Mouse (Mus musculus) neural tube, embryonic 13.5 days (tissue): ENCODE measurements at regions not wholly inside any gene's neighbourhood (a gene's known extent, or its start where the extent isn't known, plus 50 kb on each side); places are given as distances from the start of the nearest gene placed in this dataset.
"Not testable (repeated sequence)": the region's sequence is repeated elsewhere in the genome, so short reads cannot be mapped to it uniquely, and the experiment has no call there.

ENCODE experiments used
- ATAC-seq: fragments of 200-750 bp; cut with Nextera tagmentation; 2 replicates; pipeline ENCODE4 v1.8.0; 2017; ENCODE audit warnings: low read depth, mild to moderate bottlenecking, moderate TSS enrichment, moderate library complexity
- H3K27ac ChIP-seq: fragments of 300-500 bp; sonication (generic); replicated peaks from 2 replicates; pipeline ENCODE4 v1.5.1; 2015; ENCODE audit warnings: moderate library complexity, mild to moderate bottlenecking, inconsistent platforms
- H3K27me3 ChIP-seq: fragments of 300-500 bp; sonication (generic); 2 replicates; pipeline ENCODE4 v1.6.1; 2015; ENCODE audit warnings: mild to moderate bottlenecking, inconsistent platforms
- H3K36me3 ChIP-seq: fragments of 300-500 bp; sonication (generic); 2 replicates; pipeline ENCODE4 v1.6.1; 2015; ENCODE audit warnings: mild to moderate bottlenecking, inconsistent platforms
- H3K4me1 ChIP-seq: fragments of 300-500 bp; sonication (generic); replicated peaks from 2 replicates; pipeline ENCODE4 v1.6.1; 2015; ENCODE audit warnings: inconsistent platforms
- H3K4me2 ChIP-seq: fragments of 300-500 bp; sonication (generic); 2 replicates; pipeline ENCODE4 v1.6.1; 2015; ENCODE audit warnings: inconsistent platforms, mild to moderate bottlenecking, moderate library complexity
- H3K4me3 ChIP-seq: fragments of 300-500 bp; sonication (generic); 2 replicates; pipeline ENCODE4 v1.5.1; 2015; ENCODE audit warnings: mild to moderate bottlenecking, inconsistent platforms
- H3K9ac ChIP-seq: fragments of 300-500 bp; sonication (generic); 2 replicates; pipeline ENCODE4 v1.6.1; 2015; ENCODE audit warnings: moderate library complexity, mild to moderate bottlenecking, inconsistent platforms
- H3K9me3 ChIP-seq: fragments of 300-500 bp; sonication (generic); 2 replicates; pipeline ENCODE4 v1.6.1; 2016; ENCODE audit warnings: inconsistent platforms
- WGBS: fragments of 180-500 bp; shearing (Covaris S2); methylation state at CpG from one replicate; pipeline ENCODE4 v1.1.7; 2015; 5-methylcytosine and 5-hydroxymethylcytosine counted together

DNA sequence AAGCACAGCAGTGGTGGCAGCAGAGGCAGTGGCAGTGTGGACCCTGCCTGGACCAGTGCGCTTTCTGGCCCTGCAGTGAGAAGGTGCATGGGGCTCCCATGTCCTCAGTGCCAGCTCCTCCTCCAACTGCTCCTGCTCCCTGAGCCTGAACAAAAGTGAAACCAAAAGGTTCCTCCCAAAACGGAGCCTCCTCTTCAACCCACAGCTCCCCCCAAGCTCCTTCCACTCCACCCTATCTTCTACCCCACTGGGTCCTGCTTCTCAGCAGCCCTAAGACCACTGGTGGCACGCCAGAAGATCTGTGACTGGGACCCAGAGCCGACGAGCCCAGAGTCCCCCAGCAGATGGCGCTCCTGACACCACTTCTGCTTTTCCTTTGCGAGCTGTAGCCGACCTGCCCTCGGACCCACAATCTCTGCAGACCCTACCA is 63.5 kb upstream of the Fcho1 start:
- peak; percentile 81 for ATAC-seq
- H3K9ac ChIP-seq, H3K4me3 ChIP-seq, H3K4me1 ChIP-seq, H3K9me3 ChIP-seq, H3K27ac ChIP-seq, H3K36me3 ChIP-seq, H3K4me2 ChIP-seq, H3K27me3 ChIP-seq: not testable (repeated sequence)
- 19% methylated on average over 4 of the region's 9 CpGs for WGBS

DNA sequence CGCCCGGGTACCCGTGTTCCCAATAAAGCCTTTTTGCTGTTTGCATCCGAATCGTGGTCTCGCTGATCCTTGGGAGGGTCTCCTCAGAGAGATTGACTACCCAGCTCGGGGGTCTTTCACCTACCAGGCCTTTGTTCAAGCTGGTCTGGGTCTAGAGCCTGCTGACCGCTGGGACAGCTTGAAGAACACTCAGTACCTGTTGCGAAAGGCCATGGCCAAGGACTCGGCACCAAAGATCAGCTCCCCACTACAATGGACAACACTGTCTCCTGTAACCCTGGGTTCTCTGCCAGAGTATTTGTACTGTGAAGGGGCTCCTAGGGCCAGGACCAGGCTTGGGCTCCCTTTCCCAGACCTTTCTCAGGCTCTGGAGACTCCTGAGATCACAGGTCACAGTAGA is 55.1 kb upstream of the Fcho1 start:
- ATAC-seq, H3K27ac ChIP-seq, H3K9me3 ChIP-seq, H3K27me3 ChIP-seq, H3K4me3 ChIP-seq, H3K36me3 ChIP-seq, H3K9ac ChIP-seq, H3K4me1 ChIP-seq, H3K4me2 ChIP-seq: not testable (repeated sequence)
- 92% methylated on average over 10 of the region's 10 CpGs for WGBS

DNA sequence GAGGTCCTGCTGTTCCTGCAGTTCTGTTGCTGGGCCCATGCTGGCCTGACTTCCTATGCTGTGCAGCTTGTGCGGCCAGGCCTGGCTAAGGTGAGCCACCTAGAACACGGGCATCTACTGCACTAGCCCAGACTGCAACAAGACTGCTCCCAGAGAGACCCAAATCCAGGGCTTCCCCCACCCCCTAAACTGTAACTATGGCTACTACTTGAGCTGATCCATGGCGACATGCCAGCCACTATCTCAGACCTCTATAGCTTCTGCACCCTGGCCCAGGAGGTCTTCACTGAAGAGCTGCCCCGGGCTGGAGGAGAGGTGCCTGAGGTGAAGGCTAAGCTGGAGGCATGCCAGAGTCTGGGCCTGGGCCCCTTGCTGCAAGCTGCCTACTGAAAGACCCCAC is 54.3 kb upstream of the Fcho1 start:
- not testable (repeated sequence) for H3K9ac ChIP-seq, ATAC-seq, H3K4me2 ChIP-seq, H3K4me3 ChIP-seq, H3K36me3 ChIP-seq, H3K27me3 ChIP-seq, H3K4me1 ChIP-seq, H3K9me3 ChIP-seq, H3K27ac ChIP-seq
- 84% methylated on average over 4 of the region's 4 CpGs for WGBS

DNA sequence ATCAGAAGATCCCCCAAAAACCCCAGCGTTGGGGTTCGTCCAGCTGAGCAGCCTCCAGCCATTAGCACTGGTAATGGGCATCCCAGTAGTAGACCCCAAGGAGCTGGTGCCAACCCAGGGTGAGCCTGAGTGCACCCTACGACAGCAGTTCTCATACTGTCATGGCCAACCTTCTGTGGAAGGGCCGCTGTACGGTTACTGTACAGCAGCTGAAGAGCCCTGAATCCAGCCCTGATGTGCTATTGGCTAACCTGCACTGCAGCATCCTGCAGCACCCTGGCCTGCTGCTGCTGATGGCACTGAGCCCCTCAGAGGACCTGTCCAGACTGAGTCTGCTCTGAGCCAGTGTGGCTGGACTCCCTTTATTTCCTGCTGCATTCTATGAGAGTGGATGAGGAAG is 53.9 kb upstream of the Fcho1 start:
- WGBS: 93% methylated on average over 5 of the region's 5 CpGs
- not testable (repeated sequence) for H3K27ac ChIP-seq, H3K9ac ChIP-seq, H3K36me3 ChIP-seq, H3K4me1 ChIP-seq, H3K4me2 ChIP-seq, H3K9me3 ChIP-seq, H3K4me3 ChIP-seq, ATAC-seq, H3K27me3 ChIP-seq

DNA sequence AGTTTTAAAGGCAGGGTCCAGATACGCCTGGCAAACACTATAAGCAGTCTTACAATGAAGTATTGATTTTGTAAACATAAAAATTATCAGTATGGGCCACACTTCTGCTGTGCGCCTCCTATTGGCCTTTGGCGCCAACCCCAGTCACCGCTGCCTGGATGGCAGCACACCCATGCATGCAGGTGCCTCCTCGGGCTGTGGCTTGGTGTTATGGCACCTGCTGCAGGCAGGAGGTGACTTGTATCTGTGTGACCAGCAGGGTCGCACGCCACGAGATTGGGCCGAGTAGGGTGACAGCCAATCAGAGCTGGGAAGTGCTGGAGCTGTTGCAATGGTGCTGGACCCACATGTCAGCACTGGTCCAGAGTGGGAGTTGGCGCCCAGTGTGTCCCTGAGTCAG is 53.4 kb upstream of the Fcho1 start:
- H3K36me3 ChIP-seq: no peaks in the 10 kb centered on the region
- no peak overlapping the region for H3K9ac ChIP-seq
- H3K4me1 ChIP-seq: no peaks in the 10 kb centered on the region
- no peak overlapping the region for H3K4me3 ChIP-seq
- H3K27ac ChIP-seq: no peak overlapping the region
- 86% methylated on average over 10 of the region's 10 CpGs for WGBS
- no peak overlapping the region for H3K4me2 ChIP-seq
- no peaks in the 10 kb centered on the region for H3K27me3 ChIP-seq
- ATAC-seq: no peak
- no peaks in the 10 kb centered on the region for H3K9me3 ChIP-seq
